Mouse (Mus musculus) intestine, embryonic 16.5 days (tissue): ENCODE results near the gene Hic2. TPM values are rescaled to one million over a fixed set of nuclear protein-coding genes. Genes with fewer than 3 reads are reported as not detected.
"Not testable (repeated sequence)": the region's sequence is repeated elsewhere in the genome, so short reads cannot be mapped to it uniquely, and the experiment has no call there.

Source experiments
- ATAC-seq: fragments of 200-750 bp; cut with Nextera tagmentation; 2 replicates; pipeline ENCODE4 v1.8.0; 2017; ENCODE audit warnings: moderate TSS enrichment, moderate library complexity
- H3K27ac ChIP-seq: fragments of 300-500 bp; sonication (generic); 2 replicates; pipeline ENCODE4 v1.5.1; 2014; ENCODE audit warnings: mild to moderate bottlenecking, low read length
- H3K27me3 ChIP-seq: fragments of 300-500 bp; sonication (generic); replicated peaks from 2 replicates; pipeline ENCODE4 v1.6.1; 2014; ENCODE audit warnings: low read length, control low read depth, mixed read lengths; ENCODE audit not compliant: control insufficient read depth, insufficient read depth
- H3K36me3 ChIP-seq: fragments of 300-500 bp; sonication (generic); 2 replicates; pipeline ENCODE4 v1.6.1; 2014; ENCODE audit warnings: low read length, control low read depth; ENCODE audit not compliant: control insufficient read depth, insufficient read depth
- H3K4me1 ChIP-seq: fragments of 300-500 bp; sonication (generic); 2 replicates; pipeline ENCODE4 v1.6.1; 2014; ENCODE audit warnings: low read length, control low read depth, mixed read lengths; ENCODE audit not compliant: control insufficient read depth, insufficient read depth
- H3K4me2 ChIP-seq: fragments of 300-500 bp; sonication (generic); 2 replicates; pipeline ENCODE4 v1.6.1; 2014; ENCODE audit warnings: low read depth, low read length, control low read depth
- H3K4me3 ChIP-seq: fragments of 300-500 bp; sonication (generic); 2 replicates; pipeline ENCODE4 v1.5.1; 2014; ENCODE audit warnings: mild to moderate bottlenecking, low read length
- H3K9ac ChIP-seq: fragments of 300-500 bp; sonication (generic); 2 replicates; pipeline ENCODE4 v1.6.1; 2014; ENCODE audit warnings: low read depth, low read length
- H3K9me3 ChIP-seq: fragments of 300-500 bp; sonication (generic); 2 replicates; pipeline ENCODE4 v1.6.1; 2016; ENCODE audit warnings: low read length, control low read depth; ENCODE audit not compliant: control insufficient read depth
- WGBS: fragments of 180-500 bp; shearing (Covaris S2); extraction: QIAGEN DNeasy Blood & Tissue Kit; methylation state at CpG from one replicate; pipeline ENCODE4 v1.1.7; 2014; 5-methylcytosine and 5-hydroxymethylcytosine counted together
- polyA plus RNA-seq: library from polyadenylated mRNA; unstranded; fragments of >200 nt; fragmentation: Nextera tagmentation; extraction: Ambion mirVana; gene quantifications from 2 replicates; pipeline ENCODE4 v1.2.1, GENCODE M21; 2015

Gene Hic2
- polyA plus RNA-seq, 1 experiment from 2014 or later: 5.5 TPM

- ATAC-seq, H3K36me3 ChIP-seq, H3K9ac ChIP-seq, H3K4me3 ChIP-seq, H3K27ac ChIP-seq, H3K4me2 ChIP-seq, H3K27me3 ChIP-seq, H3K9me3 ChIP-seq: not testable (repeated sequence)
- peaks cover 17% of the 10 kb centered on the region for H3K4me1 ChIP-seq
- 90% methylated on average over 2 of the region's 2 CpGs for WGBS
Measured at GRCm38 (mm10) chr16:17231523-17231922, 1.8 kb upstream of the Hic2 start.

- H3K27me3 ChIP-seq: no peaks in the 10 kb centered on the region
- under 1% methylated on average over 50 of the region's 62 CpGs for WGBS
- ATAC-seq: peak; percentile 29
Measured at GRCm38 (mm10) chr16:17233702-17234498, 528 bp downstream of the Hic2 start.

DNA sequence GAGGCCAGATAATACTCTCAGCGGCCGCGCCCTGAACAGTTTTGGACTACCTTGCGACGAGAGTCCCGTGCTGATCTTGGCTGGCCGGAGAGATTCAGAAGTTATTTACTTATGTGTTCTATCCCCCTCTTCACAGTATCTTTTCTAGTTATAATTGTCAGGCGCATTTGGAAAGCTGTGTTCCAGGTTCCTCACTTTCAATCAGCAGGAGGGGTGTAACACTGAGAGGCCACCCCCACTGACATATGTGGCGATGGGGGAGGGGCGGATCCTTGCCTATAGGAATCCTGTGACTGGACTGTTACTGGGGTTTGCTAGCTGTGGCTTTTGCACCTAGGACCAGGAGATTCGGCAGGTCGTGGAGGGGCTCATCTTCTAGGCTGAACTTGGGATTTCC lies 1.1 kb downstream of the Hic2 start:
- Histone ChIP-seq H3K4me2 (peak overlapping the region; percentile 95), H3K9ac (peak overlapping the region; percentile 84), H3K27me3 (no peaks in the 10 kb centered on the region), H3K4me3 (peak overlapping the region; percentile 79), H3K4me1 (peaks cover 38% of the 10 kb centered on the region), H3K27ac (peak overlapping the region; percentile 86), H3K9me3 (0 out of 2 replicates have a peak, but pooled peaks cover 9% of the 10 kb centered on the region), H3K36me3 (no peaks in the 10 kb centered on the region)
- peak; percentile 22; the same call in 1 of the 2 replicates for ATAC-seq
- WGBS: 3% methylated on average over 12 of the region's 12 CpGs

More at GRCm38 (mm10) chr16:17233702-17234498, 528 bp downstream of the Hic2 start:
- peaks cover 32% of the 10 kb centered on the region for H3K4me1 ChIP-seq
- 0 out of 2 replicates have a peak, but pooled peaks cover 9% of the 10 kb centered on the region for H3K9me3 ChIP-seq
- peak overlapping the region; percentile 84 for H3K9ac ChIP-seq
- H3K4me3 ChIP-seq: peak overlapping the region; percentile 79
- peak overlapping the region; percentile 95 for H3K4me2 ChIP-seq
- H3K36me3 ChIP-seq: no peaks in the 10 kb centered on the region
- peak overlapping the region; percentile 86 for H3K27ac ChIP-seq

DNA sequence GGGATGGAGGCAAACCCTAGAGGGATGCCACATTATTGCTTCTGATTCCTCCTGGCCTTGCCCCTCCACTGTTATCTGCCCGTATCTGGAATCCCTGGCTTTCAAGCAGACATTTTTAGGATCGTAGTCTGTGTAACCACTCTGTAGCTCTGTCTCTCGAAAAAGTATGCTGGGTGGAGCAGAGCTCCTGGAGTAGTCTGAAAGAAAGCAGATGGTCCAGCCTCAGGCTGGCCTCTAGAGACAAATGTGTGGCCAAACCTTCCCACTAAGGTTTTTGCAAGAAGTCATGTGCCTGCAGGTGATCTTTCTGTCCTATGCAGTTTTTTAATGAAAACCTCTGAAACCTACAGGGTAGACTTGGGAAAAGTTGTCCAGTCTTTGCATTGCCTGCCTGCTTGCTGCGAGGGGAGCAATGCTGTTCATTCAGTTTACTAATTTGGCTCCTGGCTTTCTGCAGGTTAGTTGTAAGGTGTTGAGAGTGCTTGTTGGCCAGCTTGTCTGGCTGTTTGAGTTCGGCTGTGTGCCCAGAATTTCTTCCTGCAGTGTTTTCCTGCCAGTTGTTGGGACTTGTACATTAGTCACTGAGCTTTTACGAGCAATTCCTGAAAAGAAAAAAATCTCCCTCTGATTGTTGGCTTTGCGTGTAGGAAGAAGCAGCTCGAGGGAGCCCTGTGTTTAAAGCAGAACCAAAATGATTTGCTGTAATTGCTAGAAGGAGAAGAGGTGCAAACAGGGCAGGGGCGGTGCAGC lies 1.7 kb downstream of the Hic2 start:
- no peaks in the 10 kb centered on the region for H3K36me3 ChIP-seq
- peak overlapping the region; percentile 84 for H3K9ac ChIP-seq
- peak overlapping the region; percentile 79 for H3K4me3 ChIP-seq
- H3K27ac ChIP-seq: peak overlapping the region; percentile 86
- peaks cover 44% of the 10 kb centered on the region for H3K4me1 ChIP-seq
- no peaks in the 10 kb centered on the region for H3K27me3 ChIP-seq
- ATAC-seq: no peak
- H3K9me3 ChIP-seq: 0 out of 2 replicates have a peak, but pooled peaks cover 4% of the 10 kb centered on the region
- 19% methylated on average over 9 of the region's 9 CpGs for WGBS
- peak overlapping the region; percentile 95 for H3K4me2 ChIP-seq

DNA sequence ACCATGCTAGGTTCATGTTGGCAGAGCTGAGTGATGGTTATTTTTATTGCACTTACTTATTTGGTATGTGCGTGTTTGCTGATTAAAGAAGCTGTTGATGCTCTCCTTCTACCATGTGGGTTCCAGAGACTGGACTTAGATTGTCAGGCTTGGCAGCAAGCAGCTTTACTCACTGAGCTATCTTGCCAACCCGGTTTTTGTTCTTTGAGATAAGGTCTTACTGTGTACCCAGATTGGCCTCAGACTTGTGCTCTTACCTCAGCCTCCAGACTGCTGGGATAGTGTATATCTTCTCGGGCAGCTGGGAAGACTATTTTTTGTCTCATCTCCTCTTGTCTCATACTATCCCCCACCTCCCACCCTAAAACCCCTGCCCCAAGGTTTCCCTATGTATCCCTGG lies 4.3 kb downstream of the Hic2 start:
- no peak overlapping the region for H3K27ac ChIP-seq
- peaks cover 45% of the 10 kb centered on the region for H3K4me1 ChIP-seq
- H3K4me3 ChIP-seq: no peak overlapping the region
- WGBS: 62% methylated on average over 3 of the region's 3 CpGs
- no peak overlapping the region for H3K9ac ChIP-seq
- no peaks in the 10 kb centered on the region for H3K27me3 ChIP-seq
- ATAC-seq: no peak
- H3K9me3 ChIP-seq: no peaks in the 10 kb centered on the region
- H3K36me3 ChIP-seq: no peaks in the 10 kb centered on the region
- H3K4me2 ChIP-seq: no peak overlapping the region

DNA sequence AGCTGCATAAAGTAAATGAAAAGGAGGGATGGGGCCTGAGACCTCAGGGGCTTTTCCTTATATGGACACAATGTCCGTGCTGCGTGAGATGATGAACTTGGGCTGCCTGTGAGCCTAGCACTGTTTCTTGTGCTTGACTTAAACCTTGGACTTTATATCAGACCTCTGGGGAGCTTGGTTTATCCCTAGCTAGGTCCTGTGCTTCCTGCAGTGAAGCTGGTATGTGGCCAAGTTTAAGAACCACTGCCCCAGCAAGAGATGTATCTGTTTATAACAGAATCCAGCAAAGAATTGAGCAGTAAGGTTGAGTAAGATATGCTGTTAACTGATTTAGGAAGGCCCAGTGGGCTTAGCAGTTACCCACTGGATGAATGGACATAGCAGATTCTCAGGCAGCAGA lies 6.0 kb downstream of the Hic2 start:
- Histone ChIP-seq H3K27ac (peak overlapping the region; percentile 24; the same call in 1 of the 2 replicates), H3K27me3 (no peaks in the 10 kb centered on the region), H3K4me1 (peaks cover 55% of the 10 kb centered on the region), H3K4me3 (no peak overlapping the region), H3K4me2 (no peak overlapping the region), H3K36me3 (no peaks in the 10 kb centered on the region), H3K9ac (no peak overlapping the region), H3K9me3 (no peaks in the 10 kb centered on the region)
- 47% methylated on average over 2 of the region's 2 CpGs for WGBS
- no peak for ATAC-seq

- 29% methylated on average over 1 of the region's 1 CpGs for WGBS
Measured at GRCm38 (mm10) chr16:17243731-17244130, 10.4 kb downstream of the Hic2 start.

GRCm38 (mm10) chr16:17244996-17245395 lies 11.6 kb downstream of the Hic2 start:
- Histone ChIP-seq H3K4me3 (no peak overlapping the region), H3K9ac (no peak overlapping the region), H3K27ac (no peak overlapping the region), H3K9me3 (no peaks in the 10 kb centered on the region), H3K36me3 (no peaks in the 10 kb centered on the region), H3K4me2 (no peak overlapping the region), H3K4me1 (peaks cover 21% of the 10 kb centered on the region), H3K27me3 (no peaks in the 10 kb centered on the region)
- no peak for ATAC-seq
- WGBS: 48% methylated on average over 1 of the region's 1 CpGs

More at GRCm38 (mm10) chr16:17243731-17244130, 10.4 kb downstream of the Hic2 start:
- no peaks in the 10 kb centered on the region for H3K27me3 ChIP-seq
- H3K9ac ChIP-seq: no peak overlapping the region; the same call in 1 of the 2 replicates
- peak overlapping the region; percentile 25; the same call in 1 of the 2 replicates for H3K27ac ChIP-seq
- H3K36me3 ChIP-seq: no peaks in the 10 kb centered on the region
- no peak overlapping the region for H3K4me3 ChIP-seq
- H3K4me2 ChIP-seq: 0 out of 2 replicates have a peak overlapping the region, but pooled peaks have one; percentile 28
- ATAC-seq: peak; percentile 89
- H3K9me3 ChIP-seq: no peaks in the 10 kb centered on the region
- H3K4me1 ChIP-seq: peaks cover 33% of the 10 kb centered on the region

DNA sequence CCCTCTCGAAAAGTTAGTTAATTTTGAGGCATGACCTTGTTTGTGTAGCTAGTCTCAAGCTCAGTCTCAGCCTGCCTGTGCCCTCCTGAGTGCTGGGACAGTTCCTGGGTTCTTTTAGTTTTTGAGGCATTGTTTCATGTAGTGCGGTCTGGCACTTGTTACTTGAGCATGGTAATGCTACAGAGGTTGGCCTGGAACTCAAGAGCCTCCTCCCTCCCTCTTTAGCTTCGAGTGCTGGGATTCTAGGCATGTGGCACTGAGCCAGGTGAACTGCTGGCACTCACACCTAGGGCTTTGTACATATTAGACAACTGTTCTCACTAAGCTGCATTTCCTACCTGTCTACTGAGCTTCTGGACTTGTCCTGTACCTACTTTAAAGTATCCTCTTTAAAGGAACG lies 14.4 kb downstream of the Hic2 start:
- Histone ChIP-seq H3K4me2 (no peak overlapping the region), H3K36me3 (no peaks in the 10 kb centered on the region), H3K27ac (no peak overlapping the region), H3K9me3 (no peaks in the 10 kb centered on the region), H3K27me3 (no peaks in the 10 kb centered on the region), H3K4me3 (no peak overlapping the region), H3K9ac (no peak overlapping the region), H3K4me1 (peaks cover 37% of the 10 kb centered on the region)
- ATAC-seq: no peak
- 61% methylated on average over 4 of the region's 4 CpGs for WGBS
